Mouse (Mus musculus): ENCODE results near the gene Esyt1. TPM values are rescaled to one million over a fixed set of nuclear protein-coding genes. Genes with fewer than 3 reads are reported as not detected.
A peak's percentile ranks its signal among the peaks of the same experiment; 100 is the strongest.

The Esyt1 gene
- total RNA-seq, 2 experiments from 2014 or later: 41.2 to 85.1 TPM

DNA sequence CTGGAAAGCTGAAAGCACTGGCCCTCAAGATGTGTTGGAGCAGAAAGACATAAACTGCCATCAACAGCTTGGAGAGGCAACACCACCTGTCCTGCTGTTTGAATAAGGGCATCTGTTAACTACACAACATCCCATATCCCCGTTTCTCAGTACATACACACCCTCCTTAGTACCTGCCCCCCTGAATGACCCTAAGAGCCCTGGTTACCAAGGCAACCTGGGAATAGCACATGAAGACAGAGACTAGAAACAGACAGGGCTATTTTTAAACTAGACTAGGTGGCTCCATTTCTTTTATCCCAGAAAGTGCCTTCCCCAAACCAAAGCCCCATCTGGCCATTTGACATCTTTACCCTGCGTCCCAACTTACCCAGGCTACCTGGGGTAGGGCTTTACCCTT lies 17.4 kb upstream of the Esyt1 start:
- ATAC-seq (replicated peaks; ENCODE audit: poor library complexity): no peak

DNA sequence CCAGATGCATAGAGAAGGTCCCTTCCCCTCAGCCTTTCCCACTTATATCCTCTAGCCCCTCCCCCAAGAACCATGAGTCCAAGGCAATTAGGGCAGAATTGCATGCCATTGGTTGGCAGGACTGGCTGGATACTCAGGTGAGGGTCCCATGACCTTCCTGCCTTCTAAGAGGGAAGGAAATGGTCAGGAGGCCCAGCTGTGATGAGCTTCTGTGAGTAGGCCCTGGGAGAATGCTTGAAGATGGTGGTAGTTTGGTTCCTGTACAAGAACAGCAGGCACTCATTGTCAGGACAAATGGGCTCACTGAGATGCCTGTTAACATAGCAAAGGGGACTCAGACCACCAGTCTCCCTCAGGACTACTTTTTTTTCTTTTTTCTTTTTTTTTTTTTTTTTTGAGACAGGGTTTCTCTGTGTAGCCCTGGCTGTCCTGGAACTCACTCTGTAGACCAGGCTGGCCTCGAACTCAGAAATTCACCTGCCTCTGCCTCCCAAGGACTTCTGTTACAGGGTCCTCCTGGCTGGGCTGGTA lies 12.7 kb upstream of the Esyt1 start:
- no peak for ATAC-seq (replicated peaks; ENCODE audit: poor library complexity)

DNA sequence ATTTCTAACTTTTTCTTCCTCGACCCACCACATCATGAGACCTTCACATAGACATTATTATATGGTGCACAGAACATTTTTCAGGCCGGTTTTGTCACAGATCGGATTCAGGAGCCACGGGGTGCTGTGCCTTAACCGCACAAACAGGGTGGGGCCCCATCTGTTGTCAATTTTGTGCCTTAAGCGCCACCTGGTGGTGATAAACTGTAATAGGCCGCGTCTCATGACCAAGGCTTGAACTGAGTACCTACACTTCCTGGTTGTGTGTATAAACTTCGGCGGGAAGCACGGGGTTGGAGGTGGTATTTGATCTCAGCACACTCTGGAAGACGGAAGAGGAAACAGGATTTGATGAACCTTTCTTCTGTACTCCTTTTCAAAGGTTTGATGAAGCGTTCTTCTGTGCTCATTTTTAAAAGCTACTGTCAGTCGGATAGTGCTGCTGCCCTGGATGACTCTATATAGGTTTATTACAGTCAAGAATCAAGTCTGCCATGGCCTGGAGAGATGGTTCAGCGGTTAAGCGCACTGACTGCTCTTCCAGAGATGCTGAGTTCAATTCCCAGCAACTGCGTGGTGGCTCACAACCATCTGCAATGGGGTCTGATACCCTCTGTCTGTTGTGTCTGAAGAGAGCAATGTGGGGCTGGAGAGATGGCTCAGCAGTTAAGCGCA lies 10.7 kb upstream of the Esyt1 start:
- ATAC-seq (replicated peaks; ENCODE audit: poor library complexity): peak; percentile 97

DNA sequence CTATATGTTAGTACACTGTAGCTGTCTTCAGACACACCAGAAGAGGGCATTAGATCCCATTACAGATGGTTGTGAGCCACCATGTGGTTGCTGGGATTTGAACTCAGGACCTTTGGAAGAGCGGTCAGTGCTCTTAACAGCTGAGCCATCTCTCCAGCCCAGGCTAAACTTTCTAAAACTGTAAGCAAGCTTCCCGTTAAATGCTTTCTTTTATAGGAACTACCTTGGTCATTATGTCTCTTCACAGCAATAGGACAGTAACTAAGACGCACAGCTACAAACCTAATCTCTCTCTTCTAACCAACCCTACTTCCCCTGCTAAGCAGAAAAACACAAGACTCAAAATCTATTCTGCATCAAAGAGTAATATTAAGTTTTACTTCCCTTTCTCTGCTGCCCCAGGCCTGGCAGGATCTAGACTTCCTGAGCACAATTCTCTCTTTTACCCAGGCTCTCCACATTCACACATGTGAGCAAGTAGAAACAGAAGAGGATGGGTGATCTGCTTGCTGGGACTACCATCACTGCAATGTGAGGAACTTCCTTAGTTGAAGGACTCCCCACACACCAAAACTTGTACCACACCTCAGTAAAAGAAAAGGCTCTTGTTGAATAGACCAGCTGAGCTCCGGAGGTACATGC lies 10.1 kb upstream of the Esyt1 start:
- ATAC-seq (replicated peaks; ENCODE audit: poor library complexity): peak; percentile 55

DNA sequence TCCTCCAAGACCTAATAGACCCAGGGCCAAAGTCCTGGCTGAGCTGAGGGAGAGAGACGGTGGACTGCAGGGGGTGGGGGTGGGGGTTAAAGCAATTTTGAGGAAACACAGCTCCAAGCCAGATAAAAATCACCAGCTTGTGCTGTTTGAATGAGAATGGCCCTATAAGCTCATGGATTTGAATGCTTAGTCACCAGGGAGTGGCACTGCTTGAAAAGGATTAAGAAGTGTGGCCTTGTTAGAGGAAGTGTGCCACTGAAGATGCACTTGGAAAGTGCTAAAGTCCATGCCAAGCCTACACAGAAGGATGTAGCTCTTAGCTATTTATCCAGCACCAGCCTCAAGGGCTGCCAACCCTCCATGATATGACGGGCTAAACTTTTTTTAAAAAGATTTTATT lies 9.5 kb upstream of the Esyt1 start:
- ATAC-seq (replicated peaks; ENCODE audit: poor library complexity): no peak

DNA sequence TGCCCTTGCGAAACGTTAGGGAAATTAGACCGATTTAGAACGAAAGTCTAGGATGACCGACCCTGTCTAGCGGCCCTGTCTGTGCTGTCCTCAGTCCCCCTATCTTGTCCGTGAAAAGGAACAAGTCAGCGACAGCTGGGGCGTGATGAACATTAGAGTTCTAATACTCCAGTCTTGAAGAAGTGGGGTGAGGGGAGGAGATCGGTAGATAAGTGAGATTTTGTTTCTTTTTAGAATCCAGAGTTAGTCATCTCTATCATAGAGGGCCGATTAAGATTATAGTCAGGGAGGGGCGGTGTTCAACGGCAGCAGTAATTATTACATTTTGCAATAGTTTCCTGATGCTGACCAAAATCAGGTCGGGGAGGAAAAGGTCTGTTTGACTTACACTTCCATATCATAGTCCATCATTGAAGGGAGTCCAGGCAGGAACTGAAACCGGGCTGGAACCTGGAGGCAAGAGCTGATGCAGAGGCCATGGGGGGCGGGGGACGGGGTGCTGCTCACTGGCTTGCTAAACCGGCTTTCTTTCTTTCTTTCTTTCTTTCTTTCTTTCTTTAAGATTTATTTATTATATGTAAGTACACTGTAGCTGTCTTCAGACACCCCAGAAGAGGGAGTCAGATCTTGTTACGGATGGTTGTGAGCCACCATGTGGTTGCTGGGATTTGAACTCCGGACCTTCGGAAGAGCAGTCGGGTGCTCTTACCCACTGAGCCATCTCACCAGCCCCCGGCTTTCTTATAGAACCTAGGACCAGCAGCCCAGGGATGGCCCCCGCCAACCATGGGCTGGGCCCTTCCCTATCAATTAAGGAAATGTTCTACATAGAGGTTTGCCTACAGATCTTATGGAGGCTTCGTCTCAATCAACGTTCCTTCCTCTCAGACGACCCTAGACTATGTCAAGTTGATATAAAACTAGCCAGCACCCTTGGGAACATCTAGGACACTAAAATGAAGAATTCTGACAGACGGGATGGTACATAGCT lies 990 bp upstream of the Esyt1 start:
- ATAC-seq (replicated peaks; ENCODE audit: poor library complexity): peak; percentile 10

DNA sequence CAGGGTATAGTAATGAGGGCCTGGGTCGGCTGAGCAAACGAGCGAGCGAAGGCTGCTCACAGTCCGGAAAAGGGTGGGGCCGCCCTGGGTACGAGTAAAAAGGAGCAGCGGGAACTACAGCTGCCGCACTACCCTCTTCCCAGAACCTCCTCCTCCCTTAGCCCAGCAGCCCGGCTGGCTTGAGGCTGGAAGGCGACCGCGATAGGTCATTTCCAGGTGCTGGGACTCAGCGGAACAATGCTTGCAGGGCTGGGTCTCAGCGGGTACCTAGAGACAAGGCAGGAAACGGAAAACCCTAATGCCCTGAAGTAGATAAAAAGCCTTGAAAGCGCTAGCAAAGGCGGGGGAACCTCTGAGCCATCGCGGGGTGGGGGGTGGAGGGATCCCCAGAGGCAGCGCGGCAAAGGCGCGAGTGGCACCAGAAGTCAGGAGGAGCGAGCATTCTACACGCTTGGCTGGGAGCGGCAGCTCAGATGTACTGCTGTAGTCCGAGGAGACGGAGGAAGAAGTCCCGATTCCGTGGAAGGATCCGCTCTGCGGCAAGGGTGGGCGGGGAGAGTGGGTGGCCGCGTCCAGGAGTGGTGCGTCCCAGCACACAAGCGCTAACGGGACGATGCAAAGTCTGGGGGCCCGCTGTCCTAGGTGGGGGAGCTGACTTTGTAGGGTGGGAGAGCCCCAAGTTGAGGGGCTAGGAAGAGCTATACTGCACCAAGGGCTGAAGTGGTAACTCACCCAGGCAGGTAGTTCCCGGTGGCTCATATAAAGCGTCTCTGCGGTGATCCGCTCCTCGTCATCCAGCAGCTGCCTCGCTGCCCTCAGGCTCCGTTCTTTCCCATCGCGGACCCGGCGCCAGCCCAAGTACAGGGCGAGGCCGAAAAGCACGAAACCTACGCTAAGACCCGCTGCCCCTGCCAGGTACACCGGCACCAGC lies 674 bp downstream of the Esyt1 start:
- peak; percentile 24 for ATAC-seq (replicated peaks; ENCODE audit: poor library complexity)

DNA sequence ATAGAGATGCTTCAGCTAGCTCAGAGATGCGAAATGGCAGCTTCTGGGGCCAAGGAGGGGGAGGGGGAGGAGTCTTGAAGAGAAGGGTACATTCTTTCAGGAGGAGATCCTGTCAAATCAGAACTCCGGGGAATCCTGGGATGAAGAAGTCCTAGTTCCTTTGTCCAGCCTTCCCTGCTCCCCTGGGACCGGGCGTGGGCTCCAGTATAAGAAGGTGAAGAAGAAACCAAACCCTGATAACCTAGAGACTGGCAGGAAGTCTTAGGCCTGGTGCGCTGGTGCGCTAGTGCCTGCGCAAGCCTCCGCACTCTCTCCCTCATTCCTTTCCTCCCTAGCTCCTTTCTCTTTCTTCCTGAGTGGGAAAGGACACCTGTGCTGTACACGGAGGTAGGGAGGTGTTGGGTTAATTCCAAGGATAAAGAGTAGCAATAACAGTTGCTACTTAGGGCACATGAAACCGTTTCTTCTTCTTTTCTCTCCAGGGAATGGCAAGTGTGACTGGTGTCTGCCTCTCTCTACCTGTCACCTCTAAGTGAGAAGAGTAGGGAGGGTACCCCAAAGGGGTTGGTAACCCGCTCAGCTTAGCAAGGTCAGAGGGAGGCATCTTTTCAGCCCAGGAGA lies 1.4 kb downstream of the Esyt1 start:
- no peak for ATAC-seq (replicated peaks; ENCODE audit: poor library complexity)

DNA sequence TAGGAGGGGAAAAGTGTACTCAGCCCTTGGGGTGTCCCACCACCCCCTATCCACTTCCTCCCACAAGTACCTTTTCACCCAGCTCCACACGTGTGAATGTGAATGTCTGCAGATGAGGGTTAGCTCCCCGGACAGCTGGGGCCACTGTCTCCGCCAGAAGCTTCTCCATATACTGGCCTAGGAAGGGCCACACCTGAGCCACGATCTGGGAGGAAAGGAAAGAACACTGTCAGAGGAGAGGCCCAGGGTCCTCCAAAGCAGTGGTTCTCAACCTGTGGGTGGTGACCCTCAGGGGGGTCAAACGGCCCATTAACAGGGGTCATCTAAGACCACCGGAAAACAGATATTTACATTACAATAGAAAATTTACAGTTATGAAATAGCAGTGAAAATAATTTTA lies 3.3 kb downstream of the Esyt1 start:
- ATAC-seq (replicated peaks; ENCODE audit: poor library complexity): no peak

DNA sequence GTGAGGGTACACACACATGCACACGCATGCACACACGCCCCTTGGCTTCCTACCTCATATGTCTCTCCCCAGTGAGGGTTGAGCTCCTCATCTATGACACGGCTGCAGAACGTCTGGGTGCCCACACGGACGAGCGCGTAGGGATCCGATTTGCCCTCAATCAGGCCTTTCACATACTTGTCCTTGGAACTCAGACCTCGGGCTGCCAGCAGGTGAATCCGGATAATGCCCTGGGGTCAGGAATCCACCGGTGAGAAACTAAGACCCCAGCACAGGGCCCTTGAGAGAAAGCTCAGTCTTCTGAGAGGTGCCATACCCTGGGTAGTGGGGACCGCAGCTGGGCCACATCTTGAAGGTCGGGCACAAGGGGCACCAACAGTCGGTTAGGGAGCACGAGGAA lies 5.1 kb downstream of the Esyt1 start:
- ATAC-seq (replicated peaks; ENCODE audit: poor library complexity): no peak

DNA sequence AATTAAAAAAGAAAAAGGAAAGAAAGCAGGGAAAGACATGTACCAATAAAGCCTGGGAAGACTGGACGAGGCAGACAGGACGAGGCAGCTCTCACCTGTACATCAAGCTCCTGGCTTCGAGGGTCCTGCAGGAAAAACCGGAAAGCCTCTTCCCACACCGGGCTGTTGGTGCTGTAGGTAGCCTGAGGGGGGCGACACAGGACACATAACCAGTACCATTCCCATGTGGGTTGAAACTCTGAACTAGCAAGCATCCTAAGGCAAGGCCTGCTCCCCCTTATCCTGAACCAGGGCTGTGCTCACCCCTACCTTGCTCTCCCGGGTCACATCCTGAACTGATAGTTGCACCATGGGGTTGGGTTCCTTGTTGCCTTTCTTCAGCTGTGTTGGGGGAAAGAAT lies 6.8 kb downstream of the Esyt1 start:
- peak; percentile 70 for ATAC-seq (replicated peaks; ENCODE audit: poor library complexity)

DNA sequence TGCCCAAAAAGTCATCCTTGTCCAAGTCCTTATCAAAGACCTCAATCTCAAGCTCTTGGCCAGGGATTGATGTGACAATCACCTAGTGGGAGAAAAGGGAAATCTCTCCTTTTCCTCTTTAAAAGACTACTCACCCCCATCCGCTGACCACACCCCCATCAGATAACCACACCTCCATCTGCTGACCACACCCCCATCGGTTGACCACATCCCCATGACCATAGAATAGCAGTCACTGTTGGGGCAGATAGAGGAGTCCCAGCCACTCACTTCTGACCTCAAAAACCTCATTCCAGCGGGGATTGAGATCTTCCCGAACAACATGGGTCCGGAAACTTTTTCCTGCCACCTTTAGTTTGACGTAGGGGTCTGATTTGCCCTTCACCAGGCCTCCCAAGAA lies 9.0 kb downstream of the Esyt1 start:
- ATAC-seq (replicated peaks; ENCODE audit: poor library complexity): peak; percentile 86

DNA sequence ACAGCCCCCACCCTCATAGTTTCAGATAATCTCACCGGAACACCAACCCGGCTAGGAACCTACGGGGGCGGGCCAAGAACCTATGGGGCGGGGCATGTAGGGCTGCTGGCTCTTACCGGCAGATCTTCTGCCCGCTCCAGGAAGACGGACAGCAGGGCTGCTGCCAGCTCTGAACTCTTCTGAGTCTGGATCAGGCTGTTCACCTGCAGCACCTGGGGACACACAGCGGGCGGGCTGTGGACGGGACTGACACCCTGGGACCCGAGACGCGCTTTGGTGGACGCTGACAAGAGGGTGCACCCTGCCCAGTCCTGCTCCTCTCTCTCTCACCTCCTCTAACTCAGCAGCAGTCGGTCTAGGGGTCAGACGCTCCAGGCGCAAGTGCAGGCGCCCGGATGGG lies 9.6 kb downstream of the Esyt1 start:
- no peak for ATAC-seq (replicated peaks; ENCODE audit: poor library complexity)

DNA sequence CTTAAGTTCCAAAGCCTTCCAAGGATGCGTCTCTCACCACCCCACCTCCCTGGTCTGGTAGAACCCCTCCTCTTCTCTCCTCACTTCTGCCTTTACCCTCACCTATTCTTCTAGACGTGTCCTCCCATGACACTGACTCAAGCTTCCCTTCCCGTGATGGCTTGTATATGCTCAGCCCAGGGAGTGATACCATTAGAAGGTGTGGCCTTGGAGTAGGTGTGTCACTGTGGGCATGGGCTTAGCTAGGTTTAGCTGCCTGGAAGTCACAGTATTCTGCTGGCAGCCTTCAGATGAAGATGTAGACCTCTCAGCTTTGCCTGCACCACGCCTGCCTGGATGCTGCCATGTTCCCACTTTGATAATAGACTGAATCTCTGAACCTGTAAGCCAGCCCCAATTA lies 10.6 kb downstream of the Esyt1 start:
- no peak for ATAC-seq (replicated peaks; ENCODE audit: poor library complexity)

DNA sequence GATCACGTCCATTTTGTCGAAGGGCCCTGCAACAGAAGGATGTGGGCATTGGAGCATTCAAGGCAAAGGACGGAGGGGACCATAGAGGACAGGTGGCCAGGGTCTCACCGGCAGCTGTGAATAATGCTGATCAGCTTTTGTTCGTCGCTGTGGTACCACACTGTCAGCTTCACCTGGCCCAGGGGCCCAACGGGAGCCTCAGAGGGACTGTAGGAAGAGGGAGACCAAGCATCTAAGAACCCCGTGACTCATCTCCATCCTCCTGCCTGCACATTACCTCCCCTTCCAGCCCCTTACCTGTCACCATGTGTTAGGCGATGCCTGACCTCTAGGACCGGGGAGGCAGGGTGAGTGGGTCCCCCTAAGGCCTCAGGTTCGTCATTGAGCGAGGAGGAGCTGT lies 13.9 kb downstream of the Esyt1 start:
- ATAC-seq (replicated peaks; ENCODE audit: poor library complexity): no peak

DNA sequence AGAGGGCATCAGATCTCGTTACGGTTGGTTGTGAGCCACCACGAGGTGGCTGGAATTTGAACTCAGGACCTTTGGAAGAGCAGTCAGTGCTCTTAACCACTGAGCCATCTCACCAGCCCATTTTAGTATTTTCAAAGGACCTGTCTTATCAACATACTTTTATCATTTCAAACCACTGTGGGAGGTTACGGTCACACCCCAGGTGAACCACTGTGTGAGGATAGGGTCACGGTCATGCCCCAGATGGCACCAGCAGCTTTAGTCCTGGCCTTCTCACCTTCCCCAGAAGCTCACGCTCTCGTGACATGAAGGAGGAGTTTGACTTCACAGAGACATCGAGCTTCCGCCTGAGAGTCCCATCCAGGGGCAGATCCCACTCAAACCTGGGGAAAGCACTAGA lies 14.5 kb downstream of the Esyt1 start:
- peak; percentile 39; the same call in 1 of the 2 replicates for ATAC-seq (replicated peaks; ENCODE audit: poor library complexity)

DNA sequence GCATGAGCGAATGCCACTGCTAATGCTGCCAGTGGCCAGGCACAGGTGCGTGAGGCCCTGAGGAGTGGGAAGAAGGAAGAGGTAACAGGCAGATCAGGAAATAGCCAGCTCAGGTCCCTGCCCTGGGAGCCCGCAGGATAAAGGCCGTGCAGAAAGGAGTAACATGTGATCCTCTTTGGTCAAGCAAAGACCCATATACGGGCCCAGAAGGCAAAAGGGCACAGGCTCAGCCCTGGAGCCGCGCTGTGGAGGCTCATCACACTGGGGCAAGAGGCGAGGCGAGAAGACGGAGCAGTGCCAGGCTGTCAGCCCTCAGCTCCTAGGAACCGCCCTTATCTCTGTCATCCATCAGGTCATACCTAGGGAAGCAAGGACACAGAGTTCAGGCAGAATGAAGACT lies 15.4 kb downstream of the Esyt1 start:
- 0 out of 2 replicates have a peak, but pooled peaks have one; percentile 16 for ATAC-seq (replicated peaks; ENCODE audit: poor library complexity)

DNA sequence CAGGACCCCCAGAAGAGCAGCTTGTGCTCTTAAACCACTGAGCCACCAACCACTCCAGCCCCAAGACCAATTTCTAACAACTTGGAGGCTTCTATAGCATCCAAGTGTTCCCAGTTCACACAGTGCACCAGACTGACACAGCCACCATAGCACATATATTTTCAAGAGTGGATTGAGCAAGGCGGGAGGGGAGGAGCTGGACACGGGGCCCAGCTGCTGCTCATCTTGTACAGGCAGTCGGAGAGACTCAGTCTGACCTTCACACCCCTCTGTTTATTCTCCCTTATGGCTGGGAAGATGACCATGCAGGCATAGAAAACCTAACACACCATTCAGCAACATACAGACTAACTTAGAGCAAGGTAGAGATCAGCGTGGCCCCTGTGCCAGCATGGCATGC lies 15.8 kb downstream of the Esyt1 start:
- ATAC-seq (replicated peaks; ENCODE audit: poor library complexity): no peak

DNA sequence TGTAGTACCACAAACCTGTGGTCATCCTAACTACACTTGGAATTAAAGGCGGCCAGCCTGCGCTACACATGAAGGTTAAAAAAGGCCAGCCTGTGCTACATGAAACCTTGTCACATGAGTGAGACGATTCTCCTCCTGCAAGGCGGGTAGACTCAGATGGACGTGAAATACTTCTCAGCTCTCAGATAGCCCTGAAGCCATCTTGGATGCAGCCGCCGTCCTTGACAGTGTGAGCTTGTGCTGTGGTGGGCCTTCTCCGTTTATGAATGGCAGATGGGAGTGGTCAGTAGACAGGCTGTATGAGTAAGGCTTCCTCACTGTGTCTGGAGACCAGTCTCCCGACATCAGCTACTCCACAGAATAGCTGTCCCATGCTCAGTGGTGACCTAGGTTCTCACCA lies 16.5 kb downstream of the Esyt1 start:
- no peak for ATAC-seq (replicated peaks; ENCODE audit: poor library complexity)

DNA sequence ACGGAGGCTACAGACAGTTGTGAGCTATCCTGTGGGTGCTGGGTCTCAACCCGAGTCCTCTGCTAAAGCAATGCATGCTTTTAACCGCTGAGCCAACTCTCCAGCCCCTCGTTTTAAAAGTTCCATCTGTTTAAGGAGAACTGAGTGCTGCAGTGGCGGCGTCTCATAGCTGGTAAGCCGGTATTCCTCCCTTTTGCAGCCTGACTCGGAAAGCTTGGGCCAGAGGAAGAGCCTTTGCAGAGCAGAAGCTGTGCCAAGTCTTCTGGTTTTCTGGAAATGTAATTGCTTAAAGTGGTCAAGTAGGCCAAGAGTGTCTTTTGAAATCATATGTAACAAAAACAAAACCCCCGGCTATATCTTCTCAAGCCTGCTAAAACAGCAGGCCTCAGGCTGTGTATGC lies 17.4 kb downstream of the Esyt1 start:
- ATAC-seq (replicated peaks; ENCODE audit: poor library complexity): no peak
